Mouse (Mus musculus) thymus, postnatal 10 days (tissue): ENCODE results near the gene A630023A22Rik.
A peak's percentile ranks its signal among the peaks of the same experiment; 100 is the strongest.

Experiments used
- DNase-seq, 2 experiments: peaks; one replicate each; pipeline ENCODE4 v3.0.0; 2021; ENCODE audit warnings: low spot score in 2 of 2

Gene A630023A22Rik

GRCm38 (mm10) chr14:34102601-34103000 lies at the start of gene A630023A22Rik:
A630023A22Rik (minus strand) TSS chr14:34102754.
- DNase-seq, result no peak

- DNase-seq, result peak; percentile 4 to 18
Observed at GRCm38 (mm10) chr14:34152342-34152741, 49.8 kb upstream of the A630023A22Rik start, which contains the start of gene Npy4r. Npy4r (minus strand) TSS chr14:34152489.

GRCm38 (mm10) chr14:34142915-34143314 lies 40.4 kb upstream of the A630023A22Rik start:
- DNase-seq, result no peak

GRCm38 (mm10) chr14:34142316-34142715 lies 39.8 kb upstream of the A630023A22Rik start:
- no peak for DNase-seq

GRCm38 (mm10) chr14:34139671-34140664 lies 37.4 kb upstream of the A630023A22Rik start:
- no peak for DNase-seq

GRCm38 (mm10) chr14:34135391-34135790 lies 32.8 kb upstream of the A630023A22Rik start:
- no peak for DNase-seq

- DNase-seq, result no peak
Observed at GRCm38 (mm10) chr14:34131216-34131615, 28.7 kb upstream of the A630023A22Rik start.

- DNase-seq, result no peak
Observed at GRCm38 (mm10) chr14:34121691-34122090, 19.1 kb upstream of the A630023A22Rik start.

- no peak for DNase-seq
Observed at GRCm38 (mm10) chr14:34120923-34121351, 18.4 kb upstream of the A630023A22Rik start.

- DNase-seq, result no peak
Observed at GRCm38 (mm10) chr14:34120016-34120910, 17.7 kb upstream of the A630023A22Rik start.

GRCm38 (mm10) chr14:34119046-34119723 lies 16.6 kb upstream of the A630023A22Rik start:
- no peak for DNase-seq

GRCm38 (mm10) chr14:34114311-34114710 lies 11.8 kb upstream of the A630023A22Rik start:
- no peak for DNase-seq

- DNase-seq, result no peak
Observed at GRCm38 (mm10) chr14:34107594-34107993, 5.0 kb upstream of the A630023A22Rik start.

GRCm38 (mm10) chr14:34106389-34107062 lies 4.0 kb upstream of the A630023A22Rik start:
- DNase-seq, result peak in 1 of 2 experiments; percentile 40

GRCm38 (mm10) chr14:34104892-34105291 lies 2.3 kb upstream of the A630023A22Rik start:
- DNase-seq, result peak in 1 of 2 experiments; percentile 10

GRCm38 (mm10) chr14:34103855-34104254 lies 1.3 kb upstream of the A630023A22Rik start:
- no peak for DNase-seq

- no peak for DNase-seq
Observed at GRCm38 (mm10) chr14:34096161-34096560, 6.4 kb downstream of the A630023A22Rik start.

GRCm38 (mm10) chr14:34092856-34093255 lies 9.7 kb downstream of the A630023A22Rik start:
- no peak for DNase-seq

- no peak for DNase-seq
Observed at GRCm38 (mm10) chr14:34091475-34091874, 11.1 kb downstream of the A630023A22Rik start.

- DNase-seq, result no peak
Observed at GRCm38 (mm10) chr14:34089796-34090195, 12.8 kb downstream of the A630023A22Rik start.
